Mouse (Mus musculus): Measurements from ENCODE around the gene Inhbc. TPM values are rescaled to one million over a fixed set of nuclear protein-coding genes. Genes with fewer than 3 reads are reported as not detected.

Gene Inhbc
- polyA plus RNA-seq, 1 experiment, result not detected

GRCm38 (mm10) chr10:127381743-127382134, 11.5 kb upstream of the Inhbc start:
- peaks cover 5% of the 10 kb centered on the region for H3K4me1 ChIP-seq (ENCODE audit: control insufficient read depth, insufficient read depth, low read length)
- DNase-seq, result no peak
- no peak overlapping the region for H3K27ac ChIP-seq (ENCODE audit: insufficient read depth, low read length)
- no peak for TF ChIP-seq CTCF (IDR thresholded peaks at IDR 0.05; ENCODE audit: borderline replicate concordance, insufficient read depth, low read depth, low read length)
- no peak for TF ChIP-seq POLR2A (IDR thresholded peaks at IDR 0.05; ENCODE audit: borderline replicate concordance, insufficient read depth, low read length)
- WGBS, result 57% methylated on average over 2 of the region's 2 CpGs
- H3K27me3 ChIP-seq (ENCODE audit: control insufficient read depth, insufficient read depth, low read length), result no peaks in the 10 kb centered on the region
- H3K4me3 ChIP-seq (replicated peaks; ENCODE audit: insufficient read depth, low read depth, low read length), result peak overlapping the region; percentile 26

GRCm38 (mm10) chr10:127380767-127381742, 10.8 kb upstream of the Inhbc start:
- TF ChIP-seq POLR2A (IDR thresholded peaks at IDR 0.05; ENCODE audit: borderline replicate concordance, insufficient read depth, low read length), result no peak
- no peak for TF ChIP-seq CTCF (IDR thresholded peaks at IDR 0.05; ENCODE audit: borderline replicate concordance, insufficient read depth, low read depth, low read length)
- DNase-seq, result peak; percentile 49 to 61
- no peak overlapping the region for H3K27ac ChIP-seq (ENCODE audit: insufficient read depth, low read length)
- H3K4me3 ChIP-seq (replicated peaks; ENCODE audit: insufficient read depth, low read depth, low read length), result peak overlapping the region; percentile 56
- 2% methylated on average over 68 of the region's 79 CpGs for WGBS
- H3K27me3 ChIP-seq (ENCODE audit: control insufficient read depth, insufficient read depth, low read length), result no peaks in the 10 kb centered on the region
- H3K4me1 ChIP-seq (ENCODE audit: control insufficient read depth, insufficient read depth, low read length), result peaks cover 5% of the 10 kb centered on the region

GRCm38 (mm10) chr10:127380251-127380691, 10.0 kb upstream of the Inhbc start, which contains the start of gene R3hdm2:
R3hdm2 (plus strand) TSS chr10:127380327.
- under 1% methylated on average over 53 of the region's 53 CpGs for WGBS
- peak; percentile 93 to 94 for DNase-seq
- no peaks in the 10 kb centered on the region for H3K27me3 ChIP-seq (ENCODE audit: control insufficient read depth, insufficient read depth, low read length)
- peaks cover 5% of the 10 kb centered on the region for H3K4me1 ChIP-seq (ENCODE audit: control insufficient read depth, insufficient read depth, low read length)
- H3K27ac ChIP-seq (ENCODE audit: insufficient read depth, low read length), result peak within 1 kb of the TSS; percentile 78
- peak within 1 kb of the TSS; percentile 92 for H3K4me3 ChIP-seq (replicated peaks; ENCODE audit: insufficient read depth, low read depth, low read length)
- TF ChIP-seq POLR2A (IDR thresholded peaks at IDR 0.05; ENCODE audit: borderline replicate concordance, insufficient read depth, low read length) (peak; percentile 70; the same call in 1 of the 2 replicates), CTCF (IDR thresholded peaks at IDR 0.05; ENCODE audit: borderline replicate concordance, insufficient read depth, low read depth, low read length) (no peak)

GRCm38 (mm10) chr10:127379654-127380053, 9.4 kb upstream of the Inhbc start:
- H3K4me1 ChIP-seq (ENCODE audit: control insufficient read depth, insufficient read depth, low read length), result peaks cover 5% of the 10 kb centered on the region
- peak overlapping the region; percentile 92 for H3K4me3 ChIP-seq (replicated peaks; ENCODE audit: insufficient read depth, low read depth, low read length)
- TF ChIP-seq CTCF (IDR thresholded peaks at IDR 0.05; ENCODE audit: borderline replicate concordance, insufficient read depth, low read depth, low read length) (no peak), POLR2A (IDR thresholded peaks at IDR 0.05; ENCODE audit: borderline replicate concordance, insufficient read depth, low read length) (no peak)
- H3K27ac ChIP-seq (ENCODE audit: insufficient read depth, low read length), result peak overlapping the region; percentile 78
- no peak for DNase-seq
- 79% methylated on average over 8 of the region's 8 CpGs for WGBS
- no peaks in the 10 kb centered on the region for H3K27me3 ChIP-seq (ENCODE audit: control insufficient read depth, insufficient read depth, low read length)

- TF ChIP-seq POLR2A (IDR thresholded peaks at IDR 0.05; ENCODE audit: borderline replicate concordance, insufficient read depth, low read length) (no peak), CTCF (IDR thresholded peaks at IDR 0.05; ENCODE audit: borderline replicate concordance, insufficient read depth, low read depth, low read length) (no peak)
- H3K4me3 ChIP-seq (replicated peaks; ENCODE audit: insufficient read depth, low read depth, low read length), result no peak overlapping the region
- no peak for DNase-seq
- H3K4me1 ChIP-seq (ENCODE audit: control insufficient read depth, insufficient read depth, low read length), result peaks cover 5% of the 10 kb centered on the region
- WGBS, result 81% methylated on average over 3 of the region's 3 CpGs
- H3K27ac ChIP-seq (ENCODE audit: insufficient read depth, low read length), result no peak overlapping the region
- no peaks in the 10 kb centered on the region for H3K27me3 ChIP-seq (ENCODE audit: control insufficient read depth, insufficient read depth, low read length)
Observed at GRCm38 (mm10) chr10:127377700-127378099, 7.5 kb upstream of the Inhbc start.

GRCm38 (mm10) chr10:127371023-127371422, 792 bp upstream of the Inhbc start:
- DNase-seq, result no peak
- 76% methylated on average over 2 of the region's 2 CpGs for WGBS
- TF ChIP-seq POLR2A (IDR thresholded peaks at IDR 0.05; ENCODE audit: borderline replicate concordance, insufficient read depth, low read length) (no peak), CTCF (IDR thresholded peaks at IDR 0.05; ENCODE audit: borderline replicate concordance, insufficient read depth, low read depth, low read length) (no peak)
- H3K4me1 ChIP-seq (ENCODE audit: control insufficient read depth, insufficient read depth, low read length), result no peaks in the 10 kb centered on the region
- H3K27me3 ChIP-seq (ENCODE audit: control insufficient read depth, insufficient read depth, low read length), result no peaks in the 10 kb centered on the region
- H3K27ac ChIP-seq (ENCODE audit: insufficient read depth, low read length), result no peak overlapping the region
- no peak overlapping the region for H3K4me3 ChIP-seq (replicated peaks; ENCODE audit: insufficient read depth, low read depth, low read length)

- WGBS, result 83% methylated on average over 2 of the region's 2 CpGs
- Histone ChIP-seq H3K4me1 (ENCODE audit: control insufficient read depth, insufficient read depth, low read length) (no peaks in the 10 kb centered on the region), H3K27me3 (ENCODE audit: control insufficient read depth, insufficient read depth, low read length) (no peaks in the 10 kb centered on the region), H3K27ac (ENCODE audit: insufficient read depth, low read length) (no peak overlapping the region), H3K4me3 (replicated peaks; ENCODE audit: insufficient read depth, low read depth, low read length) (no peak overlapping the region)
- no peak for DNase-seq
- TF ChIP-seq CTCF (IDR thresholded peaks at IDR 0.05; ENCODE audit: borderline replicate concordance, insufficient read depth, low read depth, low read length), result no peak
- TF ChIP-seq POLR2A (IDR thresholded peaks at IDR 0.05; ENCODE audit: borderline replicate concordance, insufficient read depth, low read length), result no peak
Observed at GRCm38 (mm10) chr10:127368273-127368672, 2.0 kb downstream of the Inhbc start.

All from cerebellum, adult 2 months (tissue).